Mouse (Mus musculus): ENCODE results near the gene Lyst. TPM values are rescaled to one million over a fixed set of nuclear protein-coding genes. Genes with fewer than 3 reads are reported as not detected.
"Not testable (repeated sequence)": the region's sequence is repeated elsewhere in the genome, so short reads cannot be mapped to it uniquely, and the experiment has no call there.

Lyst gene
- 4.5 and 4.8 TPM in 2 replicates for polyA plus RNA-seq (2015; fragmentation: Nextera tagmentation; extraction: Ambion mirVana)

DNA sequence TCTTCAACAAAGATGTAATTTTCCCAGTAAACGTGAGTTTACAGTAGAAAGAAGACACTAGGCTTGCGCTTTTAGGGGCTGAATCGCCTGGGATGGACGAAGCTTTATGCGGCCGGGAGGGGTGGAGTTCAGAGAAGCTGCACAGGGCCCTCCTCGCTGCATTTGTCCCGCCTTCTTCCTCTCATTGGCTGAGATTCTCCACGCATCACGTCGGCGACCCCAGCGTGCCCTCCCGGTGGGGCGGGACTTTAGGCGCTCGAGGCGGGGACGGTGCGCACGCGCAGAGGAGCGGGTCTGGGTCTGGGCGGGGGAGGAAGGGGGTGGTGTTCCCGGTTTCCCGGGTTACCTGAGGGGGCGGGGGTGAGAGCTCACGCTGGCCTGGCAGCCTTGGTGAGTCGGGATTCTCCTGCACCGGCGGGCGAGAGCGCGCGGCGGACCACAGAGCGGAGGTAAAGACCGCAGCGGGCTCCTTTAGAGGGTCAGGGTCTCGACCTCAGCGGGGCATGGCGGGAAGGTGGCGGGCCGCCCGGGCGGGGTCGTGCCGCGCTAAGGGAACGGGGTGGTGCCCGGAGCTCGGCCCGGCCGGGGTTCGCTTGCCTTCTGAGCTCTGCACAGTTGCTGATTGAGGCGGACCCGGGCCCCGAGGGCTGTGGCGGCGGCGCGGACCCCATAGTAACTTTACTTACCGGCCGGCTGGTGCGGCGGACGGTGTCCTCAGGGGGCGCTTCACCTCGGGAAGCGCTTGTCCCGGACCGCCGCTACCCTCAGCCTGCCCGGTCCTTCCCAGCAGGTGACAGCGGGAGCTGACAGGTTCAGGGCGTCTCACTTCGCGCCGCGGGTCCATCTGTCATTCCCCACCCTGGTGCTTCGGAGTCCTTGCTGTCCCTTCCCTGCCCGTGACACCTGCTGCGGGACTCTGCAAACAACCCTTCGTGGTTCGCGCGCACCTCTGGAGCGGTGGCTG lies at the start of gene Lyst:
TSS of gene Lyst (plus strand) at position 350 of the 964 bp plus-strand sequence.
- peak within 1 kb of the TSS; percentile 81 for H3K9ac ChIP-seq (replicated peaks)
- peak within 1 kb of the TSS; percentile 82 for H3K4me2 ChIP-seq (replicated peaks)
- WGBS: under 1% methylated on average over 78 of the region's 88 CpGs
- no peaks in the 10 kb centered on the region for H3K27me3 ChIP-seq
- H3K9me3 ChIP-seq: no peaks in the 10 kb centered on the region
- peak within 1 kb of the TSS; percentile 84 for H3K4me3 ChIP-seq (replicated peaks)
- H3K4me1 ChIP-seq (replicated peaks): peaks cover 15% of the 10 kb centered on the region
- no peaks in the 10 kb centered on the region for H3K36me3 ChIP-seq
- H3K27ac ChIP-seq: peak within 1 kb of the TSS; percentile 77
- ATAC-seq: peak; percentile 99

DNA sequence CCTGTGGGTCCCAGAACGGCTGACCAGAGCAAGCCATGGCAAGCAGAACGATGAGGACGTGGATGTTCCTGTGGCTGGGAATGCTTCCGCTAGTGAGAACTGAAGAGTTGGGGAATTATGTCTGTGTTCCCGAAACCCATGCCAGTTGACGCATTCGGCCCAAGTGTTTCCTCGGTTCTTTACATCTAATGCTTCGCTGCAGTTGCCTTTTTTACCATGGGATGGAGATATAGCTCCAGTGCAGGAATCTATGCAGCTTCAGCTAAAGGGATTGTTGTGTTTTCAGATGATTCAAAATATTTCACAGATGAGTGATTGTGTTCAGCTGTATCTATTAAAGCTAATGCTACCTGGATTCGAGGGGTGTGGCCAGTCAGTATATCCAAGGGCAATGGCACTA lies 47.1 kb upstream of the Lyst start:
- not testable (repeated sequence) for H3K27ac ChIP-seq; H3K4me3 ChIP-seq (replicated peaks); H3K4me1 ChIP-seq (replicated peaks); H3K27me3 ChIP-seq; H3K36me3 ChIP-seq; ATAC-seq; H3K9me3 ChIP-seq; H3K9ac ChIP-seq (replicated peaks); H3K4me2 ChIP-seq (replicated peaks)
- WGBS: 93% methylated on average over 10 of the region's 10 CpGs

GRCm38 (mm10) chr13:13546792-13547191 lies 43.4 kb upstream of the Lyst start:
- Histone ChIP-seq H3K4me2 (replicated peaks) (no peak overlapping the region), H3K9ac (replicated peaks) (no peak overlapping the region), H3K4me3 (replicated peaks) (no peak overlapping the region), H3K27ac (no peak overlapping the region), H3K36me3 (no peaks in the 10 kb centered on the region), H3K4me1 (replicated peaks) (no peaks in the 10 kb centered on the region), H3K9me3 (no peaks in the 10 kb centered on the region), H3K27me3 (peaks cover 29% of the 10 kb centered on the region)
- WGBS: 87% methylated on average over 3 of the region's 3 CpGs
- no peak for ATAC-seq

GRCm38 (mm10) chr13:13547889-13548288 lies 42.3 kb upstream of the Lyst start:
- Histone ChIP-seq H3K4me1 (replicated peaks) (no peaks in the 10 kb centered on the region), H3K4me2 (replicated peaks) (no peak overlapping the region), H3K9ac (replicated peaks) (no peak overlapping the region), H3K27me3 (peaks cover 29% of the 10 kb centered on the region), H3K36me3 (no peaks in the 10 kb centered on the region), H3K9me3 (no peaks in the 10 kb centered on the region), H3K27ac (no peak overlapping the region), H3K4me3 (replicated peaks) (no peak overlapping the region)
- no peak for ATAC-seq
- WGBS: 89% methylated on average over 4 of the region's 4 CpGs

- Histone ChIP-seq H3K4me2 (replicated peaks) (no peak overlapping the region), H3K4me1 (replicated peaks) (no peaks in the 10 kb centered on the region), H3K36me3 (no peaks in the 10 kb centered on the region), H3K27me3 (peaks cover 29% of the 10 kb centered on the region), H3K9me3 (no peaks in the 10 kb centered on the region), H3K9ac (replicated peaks) (no peak overlapping the region), H3K27ac (no peak overlapping the region), H3K4me3 (replicated peaks) (no peak overlapping the region)
- no peak for ATAC-seq
- WGBS: 85% methylated on average over 6 of the region's 6 CpGs
Measured at GRCm38 (mm10) chr13:13548431-13549190, 41.6 kb upstream of the Lyst start.

DNA sequence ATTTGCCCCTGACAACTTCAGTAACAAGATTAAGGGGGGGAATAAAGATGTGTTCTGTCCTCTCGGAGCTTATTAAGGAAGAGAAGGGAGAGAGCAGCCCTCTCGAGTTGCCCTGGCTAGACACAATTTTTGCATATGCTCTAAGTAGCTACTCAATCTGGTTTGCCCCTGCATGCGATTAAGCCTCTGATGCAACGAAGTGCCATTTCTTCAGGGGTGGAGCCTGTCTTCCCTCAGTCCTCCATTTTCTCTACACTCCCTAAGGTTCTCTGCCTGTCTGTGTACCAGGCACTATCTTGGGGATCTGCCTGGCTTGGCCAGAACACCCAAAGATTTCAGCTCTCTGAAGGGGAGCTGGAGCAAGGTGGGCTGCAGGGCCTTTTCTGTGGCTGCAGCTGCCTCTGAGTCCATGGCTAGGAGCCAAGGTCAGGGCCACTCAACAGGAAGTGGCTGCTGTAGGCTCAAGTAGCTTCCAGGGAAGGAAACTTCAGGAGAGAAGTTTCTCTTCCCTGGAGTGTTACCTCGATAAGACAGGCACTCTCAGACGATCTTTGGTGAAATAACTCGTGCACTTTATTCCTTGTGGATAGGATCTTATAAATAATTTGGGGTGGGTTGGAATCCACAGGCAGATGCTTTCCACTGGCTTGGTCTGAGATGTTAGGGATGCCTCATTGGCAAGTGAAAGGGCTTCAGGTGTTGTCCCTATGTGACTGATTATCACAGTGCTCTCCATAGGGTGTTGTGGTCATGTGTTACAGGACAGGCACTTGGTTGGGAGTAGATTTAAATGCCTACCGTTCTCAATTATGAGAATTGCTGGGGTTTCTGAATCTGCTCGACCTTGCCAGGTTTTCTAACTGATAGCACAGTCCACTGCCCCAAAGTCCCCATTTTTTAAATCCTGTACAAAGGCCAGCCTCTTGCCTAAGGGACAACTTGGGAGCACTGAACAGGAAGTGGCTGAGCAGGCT lies 40.2 kb upstream of the Lyst start:
- Histone ChIP-seq H3K27ac (no peak overlapping the region), H3K4me3 (replicated peaks) (no peak overlapping the region), H3K4me1 (replicated peaks) (no peaks in the 10 kb centered on the region), H3K9ac (replicated peaks) (no peak overlapping the region), H3K36me3 (no peaks in the 10 kb centered on the region), H3K9me3 (no peaks in the 10 kb centered on the region), H3K27me3 (peaks cover 41% of the 10 kb centered on the region), H3K4me2 (replicated peaks) (no peak overlapping the region)
- 70% methylated on average over 9 of the region's 9 CpGs for WGBS
- ATAC-seq: no peak

GRCm38 (mm10) chr13:13552020-13552419 lies 38.2 kb upstream of the Lyst start:
- Histone ChIP-seq H3K27me3 (peaks cover 56% of the 10 kb centered on the region), H3K4me1 (replicated peaks) (no peaks in the 10 kb centered on the region), H3K4me2 (replicated peaks) (no peak overlapping the region), H3K4me3 (replicated peaks) (no peak overlapping the region), H3K9me3 (no peaks in the 10 kb centered on the region), H3K27ac (no peak overlapping the region), H3K9ac (replicated peaks) (no peak overlapping the region), H3K36me3 (no peaks in the 10 kb centered on the region)
- WGBS: 23% methylated on average over 3 of the region's 3 CpGs
- peak; percentile 65; the same call in 1 of the 2 replicates for ATAC-seq

DNA sequence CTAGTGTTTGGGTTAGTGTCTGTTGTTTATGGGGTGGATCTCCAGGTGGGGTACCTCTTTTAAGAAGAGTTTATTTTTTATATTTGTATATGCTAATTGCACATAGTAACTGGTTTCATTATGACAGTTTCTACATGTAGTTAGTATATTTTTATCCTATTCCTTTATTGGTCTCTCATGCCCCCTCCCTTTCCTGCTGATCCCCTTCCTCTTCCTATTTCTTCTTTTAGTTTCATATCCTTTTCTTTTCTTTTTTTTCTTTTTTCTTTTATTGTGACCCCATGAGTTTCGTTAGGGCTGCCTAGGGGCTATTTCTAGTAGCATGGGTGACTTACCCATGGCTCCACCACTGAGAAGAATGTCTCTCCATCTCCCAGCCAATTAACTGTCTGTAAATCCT lies 36.5 kb upstream of the Lyst start:
- Histone ChIP-seq H3K27ac (no peak overlapping the region), H3K4me1 (replicated peaks) (no peaks in the 10 kb centered on the region), H3K4me2 (replicated peaks) (no peak overlapping the region), H3K9me3 (no peaks in the 10 kb centered on the region), H3K36me3 (no peaks in the 10 kb centered on the region), H3K9ac (replicated peaks) (no peak overlapping the region), H3K27me3 (peaks cover 53% of the 10 kb centered on the region), H3K4me3 (replicated peaks) (no peak overlapping the region)
- 65% methylated on average over 1 of the region's 1 CpGs for WGBS
- no peak for ATAC-seq

DNA sequence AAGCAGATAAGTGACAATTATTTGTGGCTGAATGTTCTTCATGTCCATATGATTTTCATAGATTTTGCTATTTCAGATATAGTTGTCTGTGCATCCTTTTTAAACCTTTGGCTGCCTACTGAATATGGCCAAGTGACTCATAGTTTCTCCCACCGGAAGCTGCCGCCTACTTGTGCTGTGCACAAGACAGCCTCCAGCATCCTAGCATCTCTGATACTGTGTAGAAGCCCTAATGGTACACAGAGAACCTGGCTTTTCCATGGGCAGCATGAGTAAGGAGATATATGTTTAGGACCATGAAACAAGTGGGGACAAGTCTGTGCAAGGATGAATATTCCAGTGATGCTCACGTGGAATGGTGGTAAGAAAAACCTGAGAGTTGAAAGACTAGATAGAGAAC lies 35.0 kb upstream of the Lyst start:
- ATAC-seq: no peak
- 94% methylated on average over 3 of the region's 3 CpGs for WGBS
- no peaks in the 10 kb centered on the region for H3K9me3 ChIP-seq
- H3K4me1 ChIP-seq (replicated peaks): no peaks in the 10 kb centered on the region
- peaks cover 41% of the 10 kb centered on the region for H3K27me3 ChIP-seq
- H3K9ac ChIP-seq (replicated peaks): no peak overlapping the region
- H3K27ac ChIP-seq: no peak overlapping the region
- no peak overlapping the region for H3K4me3 ChIP-seq (replicated peaks)
- H3K36me3 ChIP-seq: no peaks in the 10 kb centered on the region
- no peak overlapping the region for H3K4me2 ChIP-seq (replicated peaks)

GRCm38 (mm10) chr13:13557001-13557743 lies 33.0 kb upstream of the Lyst start:
- Histone ChIP-seq H3K9me3 (no peaks in the 10 kb centered on the region), H3K36me3 (no peaks in the 10 kb centered on the region), H3K27ac (no peak overlapping the region), H3K9ac (replicated peaks) (no peak overlapping the region), H3K4me2 (replicated peaks) (no peak overlapping the region), H3K4me1 (replicated peaks) (no peaks in the 10 kb centered on the region), H3K27me3 (peaks cover 30% of the 10 kb centered on the region; the same call in 1 of the 2 replicates), H3K4me3 (replicated peaks) (no peak overlapping the region)
- whole genome bisulfite sequencing: 88% methylated on average over 5 of the region's 5 CpGs
- ATAC-seq: no peak

GRCm38 (mm10) chr13:13558251-13558650 lies 31.9 kb upstream of the Lyst start:
- H3K4me1 ChIP-seq (replicated peaks): no peaks in the 10 kb centered on the region
- no peak overlapping the region for H3K9ac ChIP-seq (replicated peaks)
- no peaks in the 10 kb centered on the region for H3K36me3 ChIP-seq
- H3K27me3 ChIP-seq: peaks cover 30% of the 10 kb centered on the region; the same call in 1 of the 2 replicates
- WGBS: 72% methylated on average over 2 of the region's 2 CpGs
- H3K27ac ChIP-seq: no peak overlapping the region
- no peak for ATAC-seq
- H3K4me2 ChIP-seq (replicated peaks): no peak overlapping the region
- H3K4me3 ChIP-seq (replicated peaks): no peak overlapping the region
- H3K9me3 ChIP-seq: no peaks in the 10 kb centered on the region
